Mouse (Mus musculus) liver, adult 2 months (tissue): ENCODE measurements at regions not wholly inside any gene's neighbourhood (a gene's known extent, or its start where the extent isn't known, plus 50 kb on each side); places are given as distances from the start of the nearest gene placed in this dataset.

ENCODE experiments used
- CTCF ChIP-seq: fragments of 200-500 bp; IDR thresholded peaks from 2 replicates; pipeline ENCODE4 v1.5.1; 2011; ENCODE audit warnings: low read depth, low read length, control low read depth
- POLR2A ChIP-seq: fragments of 200-500 bp; IDR thresholded peaks from 2 replicates; pipeline ENCODE4 v1.6.1; 2011; ENCODE audit warnings: low read length, control low read depth; ENCODE audit not compliant: insufficient read depth; ENCODE audit errors: extremely low read depth

DNA sequence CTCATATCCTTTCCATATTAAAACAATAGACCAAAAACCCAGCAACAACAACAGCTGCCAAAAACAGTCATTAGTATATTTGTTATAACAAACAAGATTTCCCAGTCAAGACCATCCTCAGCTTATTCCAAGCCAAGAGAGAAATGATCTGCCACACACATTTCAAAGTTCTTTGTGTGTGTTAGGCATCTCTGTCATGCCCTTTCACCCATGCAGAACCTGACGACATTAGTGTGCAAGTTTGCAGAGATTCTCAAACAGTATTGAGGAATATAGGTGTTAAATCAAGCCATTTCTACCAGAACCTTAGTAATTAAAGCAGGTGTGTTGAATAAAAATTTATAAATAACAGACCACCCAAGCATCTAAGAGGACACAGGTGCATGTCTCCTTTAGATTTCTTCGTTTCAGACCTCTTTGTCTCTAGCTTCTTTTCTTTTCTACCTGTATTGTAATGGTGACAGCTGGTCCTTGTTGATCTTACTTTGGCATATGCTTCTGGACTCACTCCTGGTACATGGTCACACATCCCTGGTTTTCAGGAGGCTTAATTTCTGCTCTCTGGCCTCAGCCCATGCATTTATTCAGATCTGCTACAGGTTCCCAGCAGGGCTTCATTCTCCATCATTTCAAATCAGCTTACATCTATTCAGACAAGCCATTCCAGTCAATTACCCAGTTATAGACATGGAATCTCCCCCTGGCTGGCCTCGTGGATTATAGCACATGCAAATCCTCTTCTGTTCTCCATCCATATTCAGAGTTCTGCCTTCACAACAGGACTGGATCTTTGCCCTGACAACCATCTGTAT, 766.3 kb upstream of the Cdh10 start:
- TF ChIP-seq POLR2A (no peak), CTCF (no peak)
